Mouse (Mus musculus): ENCODE data around the gene Skil. TPM values are rescaled to one million over a fixed set of nuclear protein-coding genes. Genes with fewer than 3 reads are reported as not detected.

Skil gene
- polyA plus RNA-seq, 1 experiment, result 11.2 TPM

DNA sequence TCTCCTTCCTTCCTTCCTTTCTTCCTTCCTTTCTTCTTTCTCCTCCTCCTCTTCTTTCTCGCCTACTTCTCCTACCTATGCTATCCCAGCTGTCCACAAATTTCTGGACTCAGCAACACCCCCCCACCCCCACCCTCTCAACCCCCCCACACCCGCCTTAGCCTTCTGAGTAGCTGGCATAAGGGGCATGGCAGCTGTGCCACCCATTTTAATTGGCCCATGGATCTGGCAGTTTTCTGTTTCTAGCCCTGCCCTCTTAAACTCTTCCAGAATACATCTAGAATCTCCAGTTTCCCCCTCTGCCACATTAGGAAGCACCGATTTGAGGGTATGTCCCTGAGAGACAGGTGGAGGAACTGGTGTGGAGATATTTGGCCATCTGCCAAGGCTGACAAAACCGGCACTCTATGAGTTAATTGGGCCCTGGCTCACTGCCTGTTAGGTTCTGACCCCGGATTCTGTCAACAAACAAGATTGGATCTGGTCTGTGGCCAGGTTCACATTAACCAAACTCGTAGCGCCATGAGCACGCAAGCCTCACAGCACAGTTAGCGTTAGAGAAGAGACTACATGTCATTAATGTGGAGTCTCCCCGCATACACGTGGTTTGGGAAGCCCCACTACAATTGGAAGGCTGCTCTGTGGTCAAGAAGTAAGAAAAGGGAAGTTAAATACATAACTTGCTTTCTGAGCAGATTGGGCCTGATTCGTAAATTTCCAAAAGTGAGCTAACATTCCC is 11.2 kb upstream of the Skil start:
- no peaks in the 10 kb centered on the region for H3K27me3 ChIP-seq (ENCODE audit: control insufficient read depth, insufficient read depth, insufficient read length)
- H3K36me3 ChIP-seq (ENCODE audit: control insufficient read depth, insufficient read depth), result no peaks in the 10 kb centered on the region
- TF ChIP-seq CEBPB (IDR thresholded peaks at IDR 0.05; ENCODE audit: insufficient read depth, poor library complexity, severe bottlenecking) (no peak), REST (IDR thresholded peaks at IDR 0.05; ENCODE audit: insufficient read depth, insufficient read length) (no peak), MYOD1 (IDR thresholded peaks at IDR 0.05; ENCODE audit: control insufficient read depth in 1 of 3, insufficient read length in 2 of 3, low read depth in 2 of 3) (no peak), MYOG (IDR thresholded peaks at IDR 0.05; ENCODE audit: control insufficient read depth in 1 of 3, insufficient read depth in 1 of 3, insufficient read length in 2 of 3, low read depth in 2 of 3) (no peak), POLR2A (IDR thresholded peaks at IDR 0.05; ENCODE audit: insufficient read length, low read depth) (no peak), SRF (IDR thresholded peaks at IDR 0.05; ENCODE audit: control insufficient read depth, insufficient read length, low read depth) (no peak), E2F4 (IDR thresholded peaks at IDR 0.05; ENCODE audit: insufficient read depth) (no peak), USF1 (IDR thresholded peaks at IDR 0.05; ENCODE audit: low read depth) (no peak), MAX (IDR thresholded peaks at IDR 0.05; ENCODE audit: low read depth) (no peak), TCF3 (IDR thresholded peaks at IDR 0.05; ENCODE audit: insufficient read length, low read depth) (no peak), TCF12 (IDR thresholded peaks at IDR 0.05; ENCODE audit: insufficient read depth, poor library complexity, severe bottlenecking) (no peak), POLR2AphosphoS2 (IDR thresholded peaks at IDR 0.05; ENCODE audit: insufficient read length, low read depth) (no peak)
- H3K4me2 ChIP-seq (ENCODE audit: low read depth), result no peak overlapping the region
- H3ac ChIP-seq (ENCODE audit: control insufficient read depth, insufficient read length), result no peak overlapping the region
- no peak overlapping the region for H3K4me3 ChIP-seq
- no peaks in the 10 kb centered on the region for H3K79me2 ChIP-seq (ENCODE audit: control insufficient read depth, insufficient read depth)

DNA sequence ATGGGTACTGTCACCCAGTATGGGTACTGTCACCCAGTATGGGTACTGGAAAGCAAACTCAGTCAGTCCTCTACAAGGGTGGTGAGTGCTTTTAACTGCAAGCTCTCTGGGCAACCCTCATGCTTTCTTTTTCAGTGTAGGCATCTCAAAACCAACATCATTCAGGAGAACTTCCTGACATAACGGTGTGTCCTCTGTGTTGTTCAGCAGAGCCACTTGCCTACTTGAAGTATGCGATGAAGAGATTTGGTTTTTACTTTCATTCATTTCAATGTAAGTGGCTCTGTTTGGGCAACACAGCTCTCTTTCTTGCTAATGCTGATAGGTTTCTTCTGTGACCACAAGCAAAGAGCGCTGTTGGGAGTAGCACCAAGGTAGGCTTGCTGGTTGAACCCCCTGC is 9.9 kb upstream of the Skil start:
- no peaks in the 10 kb centered on the region for H3K27me3 ChIP-seq (ENCODE audit: control insufficient read depth, insufficient read depth, insufficient read length)
- H3K79me2 ChIP-seq (ENCODE audit: control insufficient read depth, insufficient read depth), result no peaks in the 10 kb centered on the region
- no peaks in the 10 kb centered on the region for H3K36me3 ChIP-seq (ENCODE audit: control insufficient read depth, insufficient read depth)
- no peak overlapping the region for H3ac ChIP-seq (ENCODE audit: control insufficient read depth, insufficient read length)
- no peak overlapping the region for H3K4me3 ChIP-seq
- no peak overlapping the region for H3K4me2 ChIP-seq (ENCODE audit: low read depth)
- TF ChIP-seq SRF (IDR thresholded peaks at IDR 0.05; ENCODE audit: control insufficient read depth, insufficient read length, low read depth) (no peak), POLR2A (IDR thresholded peaks at IDR 0.05; ENCODE audit: insufficient read length, low read depth) (no peak), MYOG (IDR thresholded peaks at IDR 0.05; ENCODE audit: control insufficient read depth in 1 of 3, insufficient read depth in 1 of 3, insufficient read length in 2 of 3, low read depth in 2 of 3) (no peak), TCF12 (IDR thresholded peaks at IDR 0.05; ENCODE audit: insufficient read depth, poor library complexity, severe bottlenecking) (no peak), TCF3 (IDR thresholded peaks at IDR 0.05; ENCODE audit: insufficient read length, low read depth) (no peak), E2F4 (IDR thresholded peaks at IDR 0.05; ENCODE audit: insufficient read depth) (no peak), REST (IDR thresholded peaks at IDR 0.05; ENCODE audit: insufficient read depth, insufficient read length) (no peak), CEBPB (IDR thresholded peaks at IDR 0.05; ENCODE audit: insufficient read depth, poor library complexity, severe bottlenecking) (no peak), POLR2AphosphoS2 (IDR thresholded peaks at IDR 0.05; ENCODE audit: insufficient read length, low read depth) (no peak)

DNA sequence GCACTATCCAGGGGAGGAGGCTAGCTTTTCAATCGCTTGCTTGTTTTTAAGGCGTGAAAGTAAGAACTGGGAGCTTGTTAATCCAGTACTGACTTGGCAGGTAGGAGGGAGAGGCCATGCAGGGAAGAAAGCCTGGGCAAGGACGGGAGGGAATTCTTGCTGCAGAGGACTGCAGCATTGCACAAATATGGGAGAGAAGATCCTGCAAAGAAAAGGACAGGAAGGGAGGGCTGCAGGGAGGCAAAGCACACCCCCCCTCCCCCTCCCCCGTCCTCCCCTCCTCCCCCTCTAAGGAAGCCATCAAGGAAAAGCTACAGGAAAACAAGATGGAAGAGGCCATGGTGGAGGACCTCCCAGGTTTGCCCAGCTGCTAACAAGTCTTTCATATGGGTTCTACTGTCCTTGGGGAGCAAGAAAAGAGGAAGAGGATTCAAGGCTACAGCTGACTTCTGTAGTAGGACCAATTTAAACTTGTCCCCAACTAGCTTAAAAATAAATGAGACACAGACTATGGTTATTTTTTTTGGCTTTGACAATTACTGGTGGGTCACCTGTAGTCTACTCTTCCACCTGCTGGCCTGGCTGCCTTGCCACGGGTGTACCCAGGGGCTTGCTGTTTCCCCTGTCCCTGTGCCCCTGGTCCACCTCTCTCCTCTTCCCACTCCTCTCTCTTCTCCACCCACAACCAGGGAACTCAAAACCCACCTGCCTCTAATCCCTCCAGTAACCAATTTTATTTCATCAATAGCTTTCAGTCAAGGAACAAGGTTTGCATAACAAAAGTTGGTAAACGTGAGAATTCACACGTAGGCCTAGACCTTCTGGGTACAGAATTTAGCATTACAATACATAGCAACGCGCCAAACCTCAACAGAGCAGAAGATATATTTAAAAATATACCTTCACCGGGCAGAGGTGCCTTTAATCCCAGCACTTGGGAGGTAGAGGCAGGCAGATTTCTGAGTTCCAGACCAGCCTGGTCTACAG is 5.8 kb upstream of the Skil start:
- no peaks in the 10 kb centered on the region for H3K27me3 ChIP-seq (ENCODE audit: control insufficient read depth, insufficient read depth, insufficient read length)
- H3ac ChIP-seq (ENCODE audit: control insufficient read depth, insufficient read length), result no peak overlapping the region
- no peak overlapping the region for H3K4me2 ChIP-seq (ENCODE audit: low read depth)
- no peaks in the 10 kb centered on the region for H3K79me2 ChIP-seq (ENCODE audit: control insufficient read depth, insufficient read depth)
- H3K36me3 ChIP-seq (ENCODE audit: control insufficient read depth, insufficient read depth), result no peaks in the 10 kb centered on the region
- TF ChIP-seq REST (IDR thresholded peaks at IDR 0.05; ENCODE audit: insufficient read depth, insufficient read length) (no peak), SRF (IDR thresholded peaks at IDR 0.05; ENCODE audit: control insufficient read depth, insufficient read length, low read depth) (no peak), USF1 (IDR thresholded peaks at IDR 0.05; ENCODE audit: low read depth) (no peak), POLR2AphosphoS2 (IDR thresholded peaks at IDR 0.05; ENCODE audit: insufficient read length, low read depth) (no peak), TCF12 (IDR thresholded peaks at IDR 0.05; ENCODE audit: insufficient read depth, poor library complexity, severe bottlenecking) (no peak), POLR2A (IDR thresholded peaks at IDR 0.05; ENCODE audit: insufficient read length, low read depth) (no peak), MYOG (IDR thresholded peaks at IDR 0.05; ENCODE audit: control insufficient read depth in 1 of 3, insufficient read depth in 1 of 3, insufficient read length in 2 of 3, low read depth in 2 of 3) (no peak), CEBPB (IDR thresholded peaks at IDR 0.05; ENCODE audit: insufficient read depth, poor library complexity, severe bottlenecking) (no peak), TCF3 (IDR thresholded peaks at IDR 0.05; ENCODE audit: insufficient read length, low read depth) (no peak), MAX (IDR thresholded peaks at IDR 0.05; ENCODE audit: low read depth) (no peak), E2F4 (IDR thresholded peaks at IDR 0.05; ENCODE audit: insufficient read depth) (no peak), MYOD1 (IDR thresholded peaks at IDR 0.05; ENCODE audit: control insufficient read depth in 1 of 3, insufficient read length in 2 of 3, low read depth in 2 of 3) (no peak)
- H3K4me3 ChIP-seq, result no peak overlapping the region

GRCm38 (mm10) chr3:31089956-31090355 is 4.9 kb upstream of the Skil start:
- no peaks in the 10 kb centered on the region for H3K36me3 ChIP-seq (ENCODE audit: control insufficient read depth, insufficient read depth)
- no peaks in the 10 kb centered on the region for H3K79me2 ChIP-seq (ENCODE audit: control insufficient read depth, insufficient read depth)
- peak overlapping the region; percentile 16 for H3K4me2 ChIP-seq (ENCODE audit: low read depth)
- H3K4me3 ChIP-seq, result no peak overlapping the region
- H3K27me3 ChIP-seq (ENCODE audit: control insufficient read depth, insufficient read depth, insufficient read length), result no peaks in the 10 kb centered on the region
- H3ac ChIP-seq (ENCODE audit: control insufficient read depth, insufficient read length), result no peak overlapping the region
- no peak for TF ChIP-seq E2F4 (IDR thresholded peaks at IDR 0.05; ENCODE audit: insufficient read depth)
- TF ChIP-seq MYOD1 (IDR thresholded peaks at IDR 0.05; ENCODE audit: control insufficient read depth in 1 of 3, insufficient read length in 2 of 3, low read depth in 2 of 3), result no peak
- no peak for TF ChIP-seq CEBPB (IDR thresholded peaks at IDR 0.05; ENCODE audit: insufficient read depth, poor library complexity, severe bottlenecking)
- no peak for TF ChIP-seq POLR2A (IDR thresholded peaks at IDR 0.05; ENCODE audit: insufficient read length, low read depth)
- TF ChIP-seq TCF3 (IDR thresholded peaks at IDR 0.05; ENCODE audit: insufficient read length, low read depth), result no peak
- no peak for TF ChIP-seq USF1 (IDR thresholded peaks at IDR 0.05; ENCODE audit: low read depth)
- TF ChIP-seq SRF (IDR thresholded peaks at IDR 0.05; ENCODE audit: control insufficient read depth, insufficient read length, low read depth), result no peak
- TF ChIP-seq MAX (IDR thresholded peaks at IDR 0.05; ENCODE audit: low read depth), result no peak
- TF ChIP-seq TCF12 (IDR thresholded peaks at IDR 0.05; ENCODE audit: insufficient read depth, poor library complexity, severe bottlenecking), result no peak
- no peak for TF ChIP-seq MYOG (IDR thresholded peaks at IDR 0.05; ENCODE audit: control insufficient read depth in 1 of 3, insufficient read depth in 1 of 3, insufficient read length in 2 of 3, low read depth in 2 of 3)
- TF ChIP-seq POLR2AphosphoS2 (IDR thresholded peaks at IDR 0.05; ENCODE audit: insufficient read length, low read depth), result no peak
- TF ChIP-seq REST (IDR thresholded peaks at IDR 0.05; ENCODE audit: insufficient read depth, insufficient read length), result no peak

All from myocyte (in vitro differentiated cells).